Mouse (Mus musculus) ovary, adult 18-20 months (tissue): Measurements from ENCODE around the gene Gsto2.
"Not testable (repeated sequence)": the region's sequence is repeated elsewhere in the genome, so short reads cannot be mapped to it uniquely, and the experiment has no call there.

ENCODE experiments used
- DNase-seq: peaks from one replicate; pipeline ENCODE4 v3.0.0; 2022; ENCODE audit warnings: low spot score, mixed read lengths

The Gsto2 gene

GRCm38 (mm10) chr19:47865353-47865947 lies at the start of gene Gsto2:
Gene Gsto2 (plus strand): TSS chr19:47865534.
- DNase-seq, result peak; percentile 92

- no peak for DNase-seq
These were observed 47.6 kb upstream of the Gsto2 start for GRCm38 (mm10) chr19:47817692-47818091.

GRCm38 (mm10) chr19:47820832-47821493 lies 44.4 kb upstream of the Gsto2 start:
- peak; percentile 17 for DNase-seq

GRCm38 (mm10) chr19:47821494-47821872 lies 43.9 kb upstream of the Gsto2 start:
- DNase-seq, result no peak

GRCm38 (mm10) chr19:47822143-47822796 lies 43.1 kb upstream of the Gsto2 start:
- DNase-seq, result no peak

- no peak for DNase-seq
These were observed 41.3 kb upstream of the Gsto2 start for GRCm38 (mm10) chr19:47824026-47824425.

GRCm38 (mm10) chr19:47829913-47830450 lies 35.4 kb upstream of the Gsto2 start:
- DNase-seq, result no peak

- DNase-seq, result no peak
These were observed 34.2 kb upstream of the Gsto2 start for GRCm38 (mm10) chr19:47831111-47831510.

- DNase-seq, result no peak
These were observed 33.0 kb upstream of the Gsto2 start for GRCm38 (mm10) chr19:47832316-47832715.

- DNase-seq, result no peak
These were observed 30.7 kb upstream of the Gsto2 start for GRCm38 (mm10) chr19:47834614-47835013.

GRCm38 (mm10) chr19:47835776-47836175 lies 29.6 kb upstream of the Gsto2 start:
- DNase-seq, result no peak

GRCm38 (mm10) chr19:47836701-47837526 lies 28.4 kb upstream of the Gsto2 start:
- peak; percentile 24 for DNase-seq

- no peak for DNase-seq
These were observed 27.8 kb upstream of the Gsto2 start for GRCm38 (mm10) chr19:47837527-47837901.

GRCm38 (mm10) chr19:47841234-47841633 lies 24.1 kb upstream of the Gsto2 start:
- DNase-seq, result not testable (repeated sequence)

GRCm38 (mm10) chr19:47849735-47850134 lies 15.6 kb upstream of the Gsto2 start:
- DNase-seq, result no peak

GRCm38 (mm10) chr19:47852131-47852530 lies 13.2 kb upstream of the Gsto2 start:
- not testable (repeated sequence) for DNase-seq

GRCm38 (mm10) chr19:47853053-47853452 lies 12.3 kb upstream of the Gsto2 start:
- no peak for DNase-seq

GRCm38 (mm10) chr19:47853951-47854795 lies 11.2 kb upstream of the Gsto2 start:
- no peak for DNase-seq

- DNase-seq, result peak; percentile 78
These were observed 10.2 kb upstream of the Gsto2 start, which contains the start of gene Gsto1 for GRCm38 (mm10) chr19:47854796-47855783. Gene Gsto1 (plus strand): TSS chr19:47854970.
